Mouse (Mus musculus): ENCODE measurements around the gene Zfp568.

GRCm38 (mm10) chr7:30017226-30017625, 33.5 kb downstream of the Zfp568 start:
- TF ChIP-seq CTCF (IDR thresholded peaks at IDR 0.05; ENCODE audit: low read depth, low read length) = no peak
- no peak for TF ChIP-seq POLR2AphosphoS5 (IDR thresholded peaks at IDR 0.05; ENCODE audit: insufficient replicate concordance, low read depth, low read length)

Data from G1E (cell line).